ENCODE assay signal across 29 mouse cellular contexts in genomic region chr5:64605171-64605570, GRCm38 (mm10).
"Had no signal": no experiment of that assay in that cellular context is flagged by ENCODE, and none has a peak within 500 bp of the region (broad histone marks: within the 10 kb centered on the region; RNA-seq: fewer than 3 reads in every experiment).

No protein-coding gene starts in this region.

- H3K27ac ChIP-seq: heart, embryonic 10.5 days; heart, embryonic 13.5 days; heart, embryonic 15.5 days; hindbrain, embryonic 10.5 days; hindbrain, embryonic 12.5 days; hindbrain, embryonic 13.5 days; hindbrain, embryonic 14.5 days; hindbrain, embryonic 15.5 days; hindbrain, postnatal 0 days; intestine, embryonic 15.5 days; kidney, postnatal 0 days; layer of hippocampus, adult 2 months; left cerebral cortex, adult 2 months had no signal

- H3K27me3 ChIP-seq: heart, embryonic 12.5 days; heart, embryonic 13.5 days; heart, embryonic 15.5 days; hindbrain, embryonic 12.5 days; hindbrain, embryonic 13.5 days; hindbrain, embryonic 15.5 days; intestine, embryonic 15.5 days had no signal

- H3K9me3 ChIP-seq: heart, embryonic 10.5 days; heart, embryonic 12.5 days; heart, embryonic 13.5 days; heart, embryonic 15.5 days; hindbrain, embryonic 12.5 days; hindbrain, embryonic 13.5 days; hindbrain, embryonic 15.5 days; intestine, embryonic 15.5 days had no signal

- ATAC-seq: hindbrain, embryonic 16.5 days; hindbrain, postnatal 0 days; inflammation-experienced regulatory T-cells, adult 6 months; intestine, embryonic 15.5 days; intestine, embryonic 16.5 days; intestine, postnatal 0 days had no signal

- DNase-seq: heart, postnatal 10 days; heart, postnatal 14 days; heart, postnatal 36 days; heart, postnatal 4 days; kidney, postnatal 10 days; kidney, postnatal 14 days; kidney, postnatal 25 days; kidney, postnatal 36 days; kidney, postnatal 4 days; layer of hippocampus, adult 9-11 months; layer of hippocampus, postnatal 36 days had no signal

- H3K36me3 ChIP-seq: heart, embryonic 10.5 days; heart, embryonic 12.5 days; heart, embryonic 13.5 days; heart, embryonic 15.5 days; hindbrain, embryonic 12.5 days; hindbrain, embryonic 13.5 days; hindbrain, embryonic 15.5 days; intestine, embryonic 15.5 days had no signal

- H3K4me3 ChIP-seq: heart, embryonic 10.5 days; heart, embryonic 12.5 days; heart, embryonic 13.5 days; heart, embryonic 15.5 days; hindbrain, embryonic 10.5 days; hindbrain, embryonic 12.5 days; hindbrain, embryonic 13.5 days; hindbrain, embryonic 15.5 days; intestine, embryonic 15.5 days; layer of hippocampus, adult 2 months; left cerebral cortex, adult 2 months had no signal

- H3K9ac ChIP-seq: heart, embryonic 12.5 days; heart, embryonic 13.5 days; heart, embryonic 15.5 days; hindbrain, embryonic 12.5 days; hindbrain, embryonic 13.5 days; hindbrain, embryonic 14.5 days; hindbrain, embryonic 15.5 days; intestine, embryonic 15.5 days had no signal

- H3K4me2 ChIP-seq: heart, embryonic 12.5 days; heart, embryonic 13.5 days; heart, embryonic 15.5 days; hindbrain, embryonic 12.5 days; hindbrain, embryonic 13.5 days; hindbrain, embryonic 14.5 days; hindbrain, embryonic 15.5 days; intestine, embryonic 15.5 days had no signal
